Mouse (Mus musculus) testis, postnatal 14 days (tissue): ENCODE measurements around the gene Olfr749.
A peak's percentile ranks its signal among the peaks of the same experiment; 100 is the strongest.
"Not testable (repeated sequence)": the region's sequence is repeated elsewhere in the genome, so short reads cannot be mapped to it uniquely, and the experiment has no call there.

Experiments used
- DNase-seq: peaks from one replicate; pipeline ENCODE4 v3.0.0; 2021; ENCODE audit warnings: low spot score

The Olfr749 gene

DNA sequence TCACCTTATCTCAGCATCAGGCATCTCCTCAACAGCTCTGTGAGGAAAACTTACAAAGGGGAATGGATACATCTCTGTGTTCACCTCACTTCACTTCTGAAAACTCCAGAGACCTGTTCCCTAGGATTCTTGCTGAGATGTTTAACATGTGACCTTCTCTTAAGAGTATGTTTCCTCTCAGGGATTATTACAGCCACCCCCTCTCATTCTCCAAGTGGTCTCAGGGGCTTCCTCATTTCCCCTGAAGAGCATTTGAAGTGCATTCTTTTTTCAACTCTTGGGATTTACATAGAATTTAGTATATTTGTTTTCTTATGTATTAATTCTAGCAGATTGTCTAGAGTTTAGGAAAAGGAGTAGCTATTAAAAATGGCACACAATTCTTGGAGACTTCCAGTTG is at the start of gene Olfr749:
TSS of gene Olfr749 (minus strand) at position 101 of the 400 bp plus-strand sequence.
- DNase-seq, result no peak

DNA sequence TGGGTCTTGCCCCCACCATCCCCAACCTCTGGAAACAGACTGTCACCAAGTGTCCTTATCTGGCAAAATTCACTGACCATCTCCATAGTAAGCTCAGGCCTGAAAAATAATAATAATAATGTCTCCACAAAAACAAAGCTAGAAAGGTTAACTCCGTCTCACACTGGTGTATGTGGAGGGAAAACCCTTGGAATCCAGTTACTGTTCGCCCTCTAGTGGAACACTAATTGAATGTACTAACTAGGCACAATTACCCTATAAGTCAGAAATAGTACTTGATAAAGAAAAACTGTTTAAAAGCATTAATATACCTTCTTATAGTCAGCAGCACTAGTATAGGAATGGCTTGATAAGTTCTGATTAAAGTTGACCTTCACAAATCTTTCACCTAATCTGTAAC is 43.3 kb upstream of the Olfr749 start:
- no peak for DNase-seq

DNA sequence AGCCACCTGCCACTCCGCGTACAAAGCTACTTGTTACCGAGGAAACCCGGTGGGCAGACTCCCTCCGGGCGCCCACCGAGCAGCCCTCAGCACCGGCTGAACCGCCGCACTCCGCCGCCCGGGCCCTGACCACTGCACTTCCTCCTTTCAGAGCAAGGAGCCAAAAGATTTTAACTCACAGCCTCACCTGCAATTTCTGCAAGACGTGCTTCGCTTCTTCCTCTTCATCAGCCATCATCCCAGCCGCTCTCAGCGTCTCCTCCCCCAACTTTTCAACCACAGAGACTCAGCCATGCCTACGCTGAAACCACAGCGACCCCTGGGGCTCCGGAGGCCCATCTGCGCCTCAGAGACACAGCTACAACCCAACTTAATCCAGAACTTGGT is 40.4 kb upstream of the Olfr749 start, which contains the start of gene Ttc5:
TSS of gene Ttc5 (minus strand) at position 269 of the 387 bp plus-strand sequence.
- peak; percentile 87 for DNase-seq

DNA sequence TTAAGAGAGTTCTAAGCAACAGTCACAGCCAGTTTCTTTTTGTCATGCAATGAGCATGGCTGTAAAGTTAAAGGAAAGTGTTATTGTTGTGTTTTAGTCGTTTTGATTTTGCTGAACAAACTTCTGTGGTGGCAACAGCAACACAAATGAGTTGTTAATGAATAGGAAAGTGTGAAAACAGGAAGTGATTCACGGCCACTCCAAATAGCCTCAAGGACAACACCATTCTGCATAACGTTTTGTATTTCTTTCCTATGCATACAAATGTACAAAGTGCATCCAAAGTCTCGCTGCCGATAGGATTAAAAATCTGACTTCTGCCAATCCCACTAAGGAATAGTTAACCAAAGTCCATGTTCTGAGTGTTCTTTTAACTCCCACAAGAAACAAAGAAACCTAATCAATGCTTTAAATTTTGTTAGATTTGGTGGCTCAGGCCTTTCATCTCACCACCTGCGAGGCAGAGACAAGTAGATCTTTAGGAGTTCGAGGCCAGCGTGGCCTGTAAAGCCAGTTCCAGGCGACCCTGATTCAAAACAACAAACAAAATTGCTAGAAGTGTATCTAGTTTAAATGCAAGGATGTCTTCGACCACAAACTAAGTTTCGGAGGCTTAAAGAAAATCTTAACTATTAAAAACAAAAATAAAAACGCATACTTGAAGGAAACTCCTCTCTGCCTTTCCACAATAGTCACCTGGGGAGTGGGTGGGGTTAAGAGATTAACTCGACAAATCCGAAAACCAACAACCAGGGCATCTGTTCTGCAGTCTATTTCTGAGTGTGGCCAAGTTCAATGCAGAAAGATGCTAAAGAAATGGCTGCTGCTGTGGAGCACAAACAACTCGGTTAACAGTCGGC is 39.7 kb upstream of the Olfr749 start:
- no peak for DNase-seq

DNA sequence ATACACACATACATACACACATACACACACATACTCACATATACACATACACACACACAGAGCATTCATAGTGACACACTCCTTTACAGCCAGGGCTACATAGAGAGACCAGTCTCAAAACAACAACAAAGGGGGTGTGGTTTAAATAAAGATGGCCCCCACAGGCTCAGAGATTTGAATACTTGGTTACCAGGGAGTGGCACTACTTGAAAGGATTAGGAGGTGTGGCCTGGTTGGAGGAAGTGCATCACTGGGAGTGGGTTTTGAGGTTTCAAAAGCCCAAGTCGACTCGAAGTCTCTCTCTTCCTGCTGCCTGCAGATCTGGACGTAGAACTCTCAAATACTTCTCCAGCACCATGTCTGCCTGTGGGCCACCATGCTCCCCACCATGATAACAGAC is 37.3 kb upstream of the Olfr749 start:
- no peak for DNase-seq

DNA sequence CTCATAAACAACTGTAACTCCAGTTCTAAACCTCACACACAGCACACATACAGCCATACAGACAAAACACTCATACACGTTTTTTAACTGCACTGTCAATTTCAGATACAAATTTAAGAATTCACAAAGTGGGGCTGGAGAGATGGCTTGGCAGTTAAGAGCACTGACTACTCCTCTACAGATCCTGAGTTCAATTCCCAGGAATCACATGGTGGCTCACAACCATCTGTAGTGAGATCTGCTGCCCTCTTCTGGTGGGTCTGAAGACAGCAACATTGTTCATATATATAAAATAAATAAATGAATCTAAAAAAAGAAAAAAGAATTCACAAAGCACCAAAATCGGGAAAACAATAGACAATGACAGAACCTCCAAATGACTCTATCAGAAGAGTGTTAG is 26.4 kb upstream of the Olfr749 start:
- DNase-seq, result no peak

DNA sequence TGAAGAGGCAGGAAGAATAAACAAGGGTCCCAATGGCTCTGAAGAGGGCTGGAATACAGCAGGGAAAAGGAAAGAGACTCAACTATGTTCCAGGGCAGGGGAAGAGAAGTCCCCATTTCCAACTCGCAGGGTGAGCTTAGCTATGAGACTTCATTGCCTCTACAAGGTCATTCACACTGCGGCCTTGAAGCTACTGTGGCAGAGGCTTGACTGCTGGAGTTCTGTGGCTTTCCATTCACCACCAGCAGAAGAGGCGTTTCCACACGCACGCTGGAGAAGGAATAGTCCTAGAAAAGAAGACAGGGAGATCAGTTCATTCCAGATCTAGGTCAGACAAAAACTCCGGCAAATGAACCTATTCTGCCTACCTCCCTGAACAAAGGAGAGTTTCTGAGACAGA is 20.8 kb upstream of the Olfr749 start:
- DNase-seq, result no peak

DNA sequence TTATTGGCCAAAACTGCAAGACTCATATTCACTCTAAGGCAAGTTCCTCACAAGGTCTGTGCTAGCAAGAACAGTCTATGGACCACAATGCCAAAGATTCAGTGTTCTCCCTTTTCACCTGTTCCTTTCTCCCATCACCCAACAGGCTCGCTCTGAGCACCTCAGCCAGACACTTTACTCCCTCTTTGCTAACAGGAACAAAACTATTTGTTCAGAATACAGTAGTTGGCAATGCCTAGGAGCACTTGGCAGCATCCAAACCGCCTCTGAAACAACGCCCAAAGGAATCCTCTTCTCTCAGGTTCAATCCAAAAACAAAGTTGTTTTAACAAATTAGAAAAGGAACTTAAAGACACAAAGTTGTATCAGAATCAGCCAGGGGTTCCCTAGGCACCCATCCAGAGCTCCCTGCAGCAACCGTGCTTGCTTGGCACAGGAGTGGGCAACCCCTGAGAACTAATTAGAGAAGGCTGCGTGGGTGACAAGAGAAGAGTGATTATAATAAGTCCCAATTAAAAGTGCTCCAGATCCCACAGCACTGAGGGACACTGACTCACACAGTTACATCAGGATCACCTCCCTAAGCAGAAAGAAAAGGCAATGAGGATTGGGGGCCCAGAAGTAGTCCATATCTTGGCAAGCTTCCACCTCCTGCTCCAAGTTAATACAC is 13.7 kb upstream of the Olfr749 start:
- DNase-seq, result no peak

DNA sequence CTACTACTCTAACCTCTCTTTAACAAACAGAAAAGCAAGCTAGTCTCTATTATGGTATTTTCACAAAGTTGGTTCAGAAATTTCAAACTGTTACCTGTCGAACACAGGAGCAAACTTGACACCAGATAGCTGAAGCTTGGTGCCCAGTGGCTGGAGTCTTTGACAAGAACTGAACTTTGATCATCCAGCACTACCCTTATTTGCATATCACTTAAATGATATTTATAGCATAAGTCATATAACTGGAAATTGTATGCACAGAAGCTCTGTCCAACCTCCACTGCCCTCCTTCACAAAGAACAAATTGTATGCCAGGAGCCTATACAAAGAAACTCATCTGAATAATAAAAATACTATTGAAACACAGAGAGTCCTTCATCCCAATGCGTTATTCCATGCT is 3.3 kb downstream of the Olfr749 start:
- no peak for DNase-seq

DNA sequence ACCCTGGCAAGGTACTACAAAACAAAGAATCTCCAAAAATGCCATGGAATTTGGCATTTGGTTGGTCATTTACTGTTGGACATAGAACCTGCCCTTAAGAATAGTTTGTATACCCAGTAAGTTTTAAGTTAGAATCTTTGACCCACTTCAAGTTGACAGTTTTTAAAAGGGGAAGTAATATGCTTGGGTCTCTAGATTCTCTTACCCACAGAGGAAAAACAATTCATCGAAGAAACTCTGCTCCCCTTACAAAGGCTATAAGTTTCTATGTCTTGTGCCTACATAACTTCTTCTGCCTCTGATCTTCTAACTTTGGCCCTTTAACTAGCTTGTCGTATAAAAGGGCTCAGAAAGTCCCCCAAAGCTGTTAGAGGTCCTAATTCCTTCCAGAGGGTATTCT is 4.6 kb downstream of the Olfr749 start:
- DNase-seq, result no peak

DNA sequence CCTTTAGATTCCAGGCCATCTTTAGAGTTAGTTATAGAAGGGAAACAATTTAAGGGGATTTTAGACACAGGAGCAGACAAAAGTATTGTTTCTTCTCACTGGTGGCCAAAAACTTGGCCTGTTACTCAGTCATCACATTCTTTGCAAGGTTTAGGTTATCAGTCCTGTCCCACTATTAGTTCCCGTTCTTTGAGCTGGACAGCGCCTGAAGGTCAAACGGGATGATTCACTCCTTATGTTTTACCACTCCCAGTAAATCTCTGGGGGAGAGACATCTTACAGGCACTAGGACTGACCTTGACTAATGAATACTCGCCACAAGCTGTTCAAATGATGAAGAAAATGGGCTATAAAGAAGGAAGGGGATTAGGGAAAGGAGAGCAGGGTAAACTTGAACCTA is 22.5 kb downstream of the Olfr749 start:
- DNase-seq, result not testable (repeated sequence)

DNA sequence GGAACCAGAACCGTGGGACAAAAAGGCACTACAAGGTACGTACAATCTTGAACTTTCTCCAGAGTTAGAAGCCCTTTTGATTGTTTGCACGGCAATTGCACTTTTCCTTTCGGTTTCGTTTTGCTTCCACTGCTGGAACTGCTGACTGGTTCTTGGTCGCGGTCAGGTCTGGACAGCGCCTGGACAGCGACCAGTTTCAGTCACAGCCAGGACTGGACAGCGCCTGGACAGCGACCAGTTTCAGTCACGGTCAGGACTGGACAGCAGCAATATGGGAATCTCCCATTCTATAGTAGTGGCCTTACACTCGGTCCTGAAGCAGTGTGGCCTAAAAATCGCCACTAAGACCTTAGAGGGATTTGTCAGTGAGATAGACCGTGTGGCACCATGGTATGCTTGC is 25.0 kb downstream of the Olfr749 start:
- not testable (repeated sequence) for DNase-seq

DNA sequence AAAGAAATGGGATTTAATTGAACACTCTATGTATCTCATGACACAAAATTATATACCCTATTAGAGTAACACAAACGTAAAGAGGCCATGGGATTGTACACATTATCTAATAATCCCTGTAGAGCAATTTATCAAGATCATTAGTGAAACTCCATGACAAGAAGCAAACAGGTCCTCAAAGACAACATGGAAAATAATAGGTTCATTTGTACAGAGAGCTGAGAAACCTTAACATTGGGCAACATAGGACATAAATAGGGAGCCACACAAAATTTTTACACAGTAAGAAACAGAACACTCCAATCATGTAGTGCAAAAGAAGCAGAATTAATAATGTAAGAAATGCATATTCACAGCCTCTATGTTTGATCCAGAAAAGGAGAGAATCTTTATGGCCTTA is 37.8 kb downstream of the Olfr749 start, which contains the start of gene Olfr748:
TSS of gene Olfr748 (plus strand) at position 301 of the 400 bp plus-strand sequence.
- DNase-seq, result no peak

DNA sequence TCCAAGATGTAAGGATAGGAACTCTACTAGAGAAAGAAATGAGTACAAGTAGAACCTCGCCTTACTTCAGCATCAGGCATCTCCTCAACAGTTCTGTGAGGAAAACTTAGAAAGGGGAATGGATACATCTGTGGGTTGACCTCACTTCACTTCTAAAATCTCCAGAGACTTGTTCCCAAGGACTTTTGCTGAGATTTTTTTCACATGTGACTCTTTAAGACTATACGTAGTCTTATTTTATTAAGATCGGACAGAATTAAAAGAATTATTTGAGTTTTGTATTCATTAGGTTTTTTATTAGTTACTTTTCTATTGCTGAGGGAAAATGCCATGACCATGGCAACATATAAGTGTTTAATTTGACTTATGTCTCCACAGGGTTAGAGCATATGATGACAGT is 51.8 kb downstream of the Olfr749 start, which contains the start of gene Olfr747:
TSS of gene Olfr747 (minus strand) at position 101 of the 400 bp plus-strand sequence.
- no peak for DNase-seq
